19 mouse cellular contexts compared by ENCODE assay signal in genomic region chr2:167836611-167837010, GRCm38 (mm10).
DNase-seq lines count a peak whose midpoint lies in the region; ATAC-seq and TF ChIP-seq lines count a peak whose summit lies in the region.
"Had no signal": no experiment of that assay in that cellular context is flagged by ENCODE, and none has a peak within 500 bp of the region (broad histone marks: within the 10 kb centered on the region; RNA-seq: fewer than 3 reads in every experiment).

No protein-coding gene starts in this region.

- H3K4me2 ChIP-seq in heart, embryonic 12.5 days, result no peak overlapping the region
- H3K4me2 ChIP-seq in limb, embryonic 15.5 days, result no peak overlapping the region
- H3K4me2 ChIP-seq: hindbrain, embryonic 12.5 days; midbrain, embryonic 11.5 days had no signal

- no peak for DNase-seq in heart, postnatal 25 days (ENCODE audit: low spot score)
- no peak for DNase-seq in limb, embryonic 10.5 days (ENCODE audit: low spot score)
- DNase-seq in lung, postnatal 14 days, result peak; percentile 48
- DNase-seq in right cerebral cortex, postnatal 25 days, result no peak
- DNase-seq: cerebellum, adult 9-11 months; embryo, embryonic 11 days; kidney, adult 11 months; kidney, postnatal 10 days; liver; liver, postnatal 0 days; thymus, adult 18-20 months had no signal

- no peak overlapping the region for H3K27ac ChIP-seq in heart, embryonic 12.5 days (ENCODE audit: poor library complexity, severe bottlenecking)
- H3K27ac ChIP-seq in limb, embryonic 15.5 days, result peak overlapping the region; percentile 50; the same call in 1 of the 2 replicates
- no peak overlapping the region for H3K27ac ChIP-seq in limb, embryonic 10.5 days
- H3K27ac ChIP-seq in embryonic fibroblast, embryonic 13.5 days (ENCODE audit: insufficient read depth, low read length), result peak overlapping the region; percentile 4; the same call in 1 of the 2 replicates
- H3K27ac ChIP-seq: hindbrain, embryonic 12.5 days had no signal

- H3K4me1 ChIP-seq in heart, embryonic 12.5 days (replicated peaks), result peaks cover 65% of the 10 kb centered on the region
- H3K4me1 ChIP-seq in limb, embryonic 15.5 days, result peaks cover 48% of the 10 kb centered on the region
- H3K4me1 ChIP-seq in limb, embryonic 10.5 days, result peaks cover 32% of the 10 kb centered on the region
- H3K4me1 ChIP-seq in embryonic fibroblast, embryonic 13.5 days (ENCODE audit: control insufficient read depth, insufficient read depth, low read length), result peaks cover 6% of the 10 kb centered on the region; the same call in 1 of the 2 replicates

- peak overlapping the region; percentile 4; the same call in 1 of the 2 replicates for H3K9ac ChIP-seq in heart, embryonic 12.5 days
- no peak overlapping the region for H3K9ac ChIP-seq in limb, embryonic 15.5 days
- H3K9ac ChIP-seq: hindbrain, embryonic 12.5 days; liver, postnatal 0 days had no signal

- no peaks in the 10 kb centered on the region for H3K36me3 ChIP-seq in heart, embryonic 12.5 days
- no peaks in the 10 kb centered on the region for H3K36me3 ChIP-seq in limb, embryonic 15.5 days
- H3K36me3 ChIP-seq in limb, embryonic 10.5 days, result no peaks in the 10 kb centered on the region
- H3K36me3 ChIP-seq: hindbrain, embryonic 12.5 days had no signal

- no peak overlapping the region for H3K4me3 ChIP-seq in heart, embryonic 12.5 days
- no peak overlapping the region for H3K4me3 ChIP-seq in limb, embryonic 15.5 days
- H3K4me3 ChIP-seq in limb, embryonic 10.5 days, result no peak overlapping the region
- H3K4me3 ChIP-seq in embryonic fibroblast, embryonic 13.5 days (ENCODE audit: insufficient read depth, low read length), result no peak overlapping the region
- H3K4me3 ChIP-seq: erythroblast, embryonic 14.5 days; hindbrain, embryonic 12.5 days had no signal

- no peak for TF ChIP-seq CTCF in embryonic fibroblast, embryonic 13.5 days (IDR thresholded peaks at IDR 0.05; ENCODE audit: borderline replicate concordance, insufficient read depth, low read length)

- intact Hi-C loops in heart, postnatal 25 days (cut with DNase I), result no loop called here

- no peak for TF ChIP-seq POLR2A in embryonic fibroblast, embryonic 13.5 days (IDR thresholded peaks at IDR 0.05; ENCODE audit: low read depth, low read length)

- no peak for ATAC-seq in heart, embryonic 12.5 days (ENCODE audit: insufficient number of reproducible peaks, low FRiP score)
- no peak for ATAC-seq in limb, embryonic 15.5 days (ENCODE audit: insufficient number of reproducible peaks, low FRiP score, low TSS enrichment, low read depth)
- ATAC-seq in megakaryocyte progenitor cell, adult 5-6 weeks (replicated peaks; ENCODE audit: poor library complexity), result no peak
- ATAC-seq: forebrain, embryonic 16.5 days; liver, postnatal 0 days had no signal

- 24% methylated on average over 7 of the region's 7 CpGs for WGBS in heart, embryonic 12.5 days
- WGBS in limb, embryonic 15.5 days, result 37% methylated on average over 7 of the region's 7 CpGs
- WGBS in limb, embryonic 10.5 days, result 48% methylated on average over 7 of the region's 7 CpGs

- H3K27me3 ChIP-seq in heart, embryonic 12.5 days (replicated peaks), result peaks cover 6% of the 10 kb centered on the region; the same call in 1 of the 2 replicates
- no peaks in the 10 kb centered on the region for H3K27me3 ChIP-seq in limb, embryonic 15.5 days
- H3K27me3 ChIP-seq in limb, embryonic 10.5 days (ENCODE audit: low read depth, poor library complexity, severe bottlenecking), result 0 out of 2 replicates have a peak, but pooled peaks cover 5% of the 10 kb centered on the region

- no peaks in the 10 kb centered on the region for H3K9me3 ChIP-seq in heart, embryonic 12.5 days (replicated peaks)
- H3K9me3 ChIP-seq in limb, embryonic 15.5 days, result no peaks in the 10 kb centered on the region
- H3K9me3 ChIP-seq in limb, embryonic 10.5 days (replicated peaks), result no peaks in the 10 kb centered on the region
- H3K9me3 ChIP-seq: hindbrain, embryonic 12.5 days had no signal

Comparison
In these comparisons a context has a peak if more than half of its experiments do, and no peak if none do; other contexts are left out.
1. H3K27ac ChIP-seq: peak in limb, embryonic 15.5 days (single experiment) and embryonic fibroblast, embryonic 13.5 days (single experiment); none in heart, embryonic 12.5 days (single experiment) and limb, embryonic 10.5 days (single experiment).